Mouse (Mus musculus): ENCODE measurements around the gene Igdcc3. TPM values are rescaled to one million over a fixed set of nuclear protein-coding genes. Genes with fewer than 3 reads are reported as not detected.

Gene Igdcc3
- polyA plus RNA-seq, 1 experiment from 2014 or later, result 0.12 TPM

DNA sequence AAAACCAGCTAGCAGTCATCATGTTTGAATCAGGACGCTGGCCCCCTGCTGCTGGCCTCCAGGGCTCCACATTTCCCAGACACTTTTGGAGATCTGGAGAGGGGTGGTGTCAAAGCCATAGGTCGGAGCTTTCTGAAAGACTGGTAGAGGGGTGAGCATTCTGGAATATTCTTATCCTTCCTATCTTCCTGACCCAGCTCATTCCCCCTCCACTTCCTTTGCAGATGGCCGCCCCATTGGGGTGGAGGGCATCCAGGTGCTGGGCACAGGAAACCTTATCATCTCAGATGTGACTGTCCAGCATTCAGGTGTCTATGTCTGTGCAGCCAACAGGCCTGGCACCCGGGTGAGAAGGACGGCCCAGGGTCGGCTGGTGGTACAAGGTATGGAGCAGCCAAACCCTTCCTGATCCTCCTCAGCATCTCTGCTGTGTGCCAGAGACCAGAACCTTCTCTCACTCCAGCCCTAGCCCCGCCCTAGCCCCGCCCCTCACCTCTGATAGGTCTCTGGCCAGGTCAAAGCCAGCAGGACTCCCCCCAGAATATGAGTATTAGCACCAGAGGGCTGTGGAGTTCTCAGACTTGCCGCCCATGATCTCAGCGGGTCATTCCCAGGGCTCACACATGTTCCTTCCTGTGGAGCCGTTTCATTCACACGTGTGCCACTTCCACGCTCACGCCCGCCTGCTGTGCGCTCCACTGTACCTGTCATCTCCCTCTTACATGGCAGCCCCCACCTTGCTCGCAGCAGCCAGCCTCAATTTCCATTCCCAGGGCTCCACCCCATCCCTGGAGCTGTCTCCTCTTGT, 39.0 kb downstream of the Igdcc3 start:
- ATAC-seq, result no peak
- H3K36me3 ChIP-seq (ENCODE audit: control insufficient read depth, insufficient read depth, low read length), result no peaks in the 10 kb centered on the region
- no peaks in the 10 kb centered on the region for H3K9me3 ChIP-seq (ENCODE audit: control insufficient read depth, low read length)
- no peak overlapping the region for H3K4me3 ChIP-seq (ENCODE audit: low read length)
- no peak overlapping the region for H3K9ac ChIP-seq (ENCODE audit: low read depth, low read length)
- WGBS, result 45% methylated on average over 17 of the region's 17 CpGs
- peaks cover 20% of the 10 kb centered on the region for H3K4me1 ChIP-seq (ENCODE audit: control insufficient read depth, insufficient read depth, low read length)
- no peaks in the 10 kb centered on the region for H3K27me3 ChIP-seq (replicated peaks; ENCODE audit: control insufficient read depth, insufficient read depth, low read length)
- no peak overlapping the region for H3K4me2 ChIP-seq (ENCODE audit: low read depth, low read length)
- H3K27ac ChIP-seq (ENCODE audit: low read length), result no peak overlapping the region

DNA sequence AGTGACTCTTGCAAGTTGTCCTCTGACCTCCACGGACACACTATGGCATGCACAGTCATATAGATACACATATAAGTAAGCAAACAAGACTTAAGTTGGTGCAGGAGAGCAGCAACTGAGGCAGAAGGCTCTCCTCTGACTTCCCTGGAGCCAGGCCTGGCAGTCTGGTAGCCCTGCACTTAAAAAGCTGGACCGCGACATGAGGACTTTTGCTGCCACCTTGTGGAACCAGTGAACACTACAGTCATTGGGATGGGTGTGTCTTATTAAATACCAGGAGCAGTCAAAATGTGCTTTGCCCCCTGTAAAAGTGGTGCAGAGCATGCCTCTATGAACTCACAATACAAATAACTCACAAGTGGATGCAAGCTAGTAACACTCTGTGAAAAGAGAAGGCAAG, 47.6 kb downstream of the Igdcc3 start:
- ATAC-seq, result peak; percentile 26; the same call in 1 of the 2 replicates
- H3K4me1 ChIP-seq (ENCODE audit: control insufficient read depth, insufficient read depth, low read length), result peaks cover 12% of the 10 kb centered on the region
- H3K36me3 ChIP-seq (ENCODE audit: control insufficient read depth, insufficient read depth, low read length), result no peaks in the 10 kb centered on the region
- H3K27me3 ChIP-seq (replicated peaks; ENCODE audit: control insufficient read depth, insufficient read depth, low read length), result no peaks in the 10 kb centered on the region
- H3K9me3 ChIP-seq (ENCODE audit: control insufficient read depth, low read length), result no peaks in the 10 kb centered on the region
- no peak overlapping the region for H3K9ac ChIP-seq (ENCODE audit: low read depth, low read length)
- no peak overlapping the region for H3K4me3 ChIP-seq (ENCODE audit: low read length)
- H3K4me2 ChIP-seq (ENCODE audit: low read depth, low read length), result no peak overlapping the region
- H3K27ac ChIP-seq (ENCODE audit: low read length), result no peak overlapping the region
- WGBS, result 6% methylated on average over 3 of the region's 3 CpGs

DNA sequence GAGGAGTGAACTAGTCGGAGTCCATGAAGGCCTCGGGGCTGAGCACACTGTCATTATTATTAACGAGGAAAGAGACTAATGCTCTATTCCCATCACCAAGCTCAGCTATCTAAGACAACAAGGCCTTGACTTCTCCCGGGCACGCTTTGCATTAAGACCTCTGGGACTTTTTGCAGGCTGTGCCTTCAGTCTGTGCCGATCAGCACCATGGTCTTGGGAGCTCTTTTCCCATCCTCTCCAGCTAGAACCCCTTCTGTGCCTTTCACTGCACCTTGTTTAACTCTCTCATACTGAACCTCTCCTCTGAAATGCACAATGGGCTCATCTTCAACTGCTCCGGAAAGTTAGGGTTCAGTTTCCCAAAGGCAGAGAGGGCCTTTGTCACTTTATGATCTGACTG, 49.3 kb downstream of the Igdcc3 start:
- H3K9me3 ChIP-seq (ENCODE audit: control insufficient read depth, low read length), result no peaks in the 10 kb centered on the region
- ATAC-seq, result no peak
- peaks cover 17% of the 10 kb centered on the region for H3K4me1 ChIP-seq (ENCODE audit: control insufficient read depth, insufficient read depth, low read length)
- H3K9ac ChIP-seq (ENCODE audit: low read depth, low read length), result no peak overlapping the region
- no peak overlapping the region for H3K4me3 ChIP-seq (ENCODE audit: low read length)
- H3K27ac ChIP-seq (ENCODE audit: low read length), result no peak overlapping the region
- no peak overlapping the region for H3K4me2 ChIP-seq (ENCODE audit: low read depth, low read length)
- WGBS, result 63% methylated on average over 7 of the region's 7 CpGs
- H3K27me3 ChIP-seq (replicated peaks; ENCODE audit: control insufficient read depth, insufficient read depth, low read length), result no peaks in the 10 kb centered on the region
- H3K36me3 ChIP-seq (ENCODE audit: control insufficient read depth, insufficient read depth, low read length), result no peaks in the 10 kb centered on the region

DNA sequence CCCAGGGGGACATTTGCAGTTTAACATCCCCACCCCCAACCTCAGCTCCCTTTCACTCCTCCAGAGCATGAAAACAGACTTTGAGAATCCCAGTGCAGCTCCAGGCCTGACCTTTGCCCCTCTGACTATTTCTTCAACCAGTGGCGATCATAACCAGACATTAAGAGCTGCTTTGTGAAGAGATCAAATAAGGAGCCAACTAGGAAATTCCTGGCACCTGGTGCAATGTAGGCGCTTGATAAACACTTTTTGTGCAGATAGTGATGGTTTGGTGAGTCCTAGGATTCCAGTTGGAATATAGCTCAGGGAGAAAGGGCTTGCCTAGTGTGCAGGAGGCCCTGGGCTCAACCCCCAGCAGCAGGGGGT, 50.4 kb downstream of the Igdcc3 start:
- H3K9me3 ChIP-seq (ENCODE audit: control insufficient read depth, low read length), result no peaks in the 10 kb centered on the region
- ATAC-seq, result no peak
- no peak overlapping the region for H3K4me3 ChIP-seq (ENCODE audit: low read length)
- H3K27me3 ChIP-seq (replicated peaks; ENCODE audit: control insufficient read depth, insufficient read depth, low read length), result no peaks in the 10 kb centered on the region
- H3K27ac ChIP-seq (ENCODE audit: low read length), result peak overlapping the region; percentile 77
- H3K4me1 ChIP-seq (ENCODE audit: control insufficient read depth, insufficient read depth, low read length), result peaks cover 24% of the 10 kb centered on the region
- H3K36me3 ChIP-seq (ENCODE audit: control insufficient read depth, insufficient read depth, low read length), result no peaks in the 10 kb centered on the region
- 0 out of 2 replicates have a peak overlapping the region, but pooled peaks have one; percentile 17 for H3K4me2 ChIP-seq (ENCODE audit: low read depth, low read length)
- 31% methylated on average over 2 of the region's 2 CpGs for WGBS
- H3K9ac ChIP-seq (ENCODE audit: low read depth, low read length), result peak overlapping the region; percentile 26; the same call in 1 of the 2 replicates

DNA sequence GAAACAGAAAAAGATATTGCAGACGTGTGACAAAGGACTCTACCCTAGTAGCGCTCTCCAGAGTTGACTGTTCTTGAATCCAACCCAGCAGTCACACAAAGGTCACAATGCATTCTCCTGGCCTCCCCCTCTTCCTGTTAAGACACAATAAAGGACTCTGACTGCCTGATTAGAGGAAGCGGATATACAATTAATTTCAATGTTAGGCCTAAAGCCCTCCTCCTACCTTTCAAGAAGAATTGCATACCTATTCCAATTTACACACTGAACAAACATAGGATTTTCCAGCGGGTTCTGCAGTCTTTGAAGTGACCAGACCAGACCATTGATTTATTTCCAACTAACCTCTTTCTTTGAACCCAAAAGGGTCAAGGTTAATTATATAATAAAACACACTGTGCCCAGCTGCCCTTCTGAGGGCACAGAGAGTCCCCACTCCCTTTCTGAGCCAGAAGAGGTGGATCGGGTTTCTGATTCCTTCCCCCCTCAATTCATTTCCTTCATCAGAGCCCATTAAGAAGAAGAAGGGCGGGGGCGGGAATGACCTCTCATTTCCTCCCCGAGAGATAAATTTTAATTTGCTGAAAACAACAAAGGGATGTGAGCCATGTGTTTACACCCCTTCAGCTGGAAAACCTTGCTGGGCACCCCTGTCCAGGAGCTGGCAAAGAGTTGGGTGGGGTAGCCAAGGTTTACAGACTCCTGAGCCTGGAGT, 50.9 kb downstream of the Igdcc3 start:
- Histone ChIP-seq H3K4me3 (ENCODE audit: low read length) (no peak overlapping the region), H3K9ac (ENCODE audit: low read depth, low read length) (peak overlapping the region; percentile 26; the same call in 1 of the 2 replicates), H3K27ac (ENCODE audit: low read length) (peak overlapping the region; percentile 77), H3K9me3 (ENCODE audit: control insufficient read depth, low read length) (no peaks in the 10 kb centered on the region), H3K36me3 (ENCODE audit: control insufficient read depth, insufficient read depth, low read length) (no peaks in the 10 kb centered on the region), H3K4me2 (ENCODE audit: low read depth, low read length) (0 out of 2 replicates have a peak overlapping the region, but pooled peaks have one; percentile 17), H3K27me3 (replicated peaks; ENCODE audit: control insufficient read depth, insufficient read depth, low read length) (no peaks in the 10 kb centered on the region), H3K4me1 (ENCODE audit: control insufficient read depth, insufficient read depth, low read length) (peaks cover 24% of the 10 kb centered on the region)
- ATAC-seq, result peak; percentile 14; the same call in 1 of the 2 replicates
- WGBS, result 34% methylated on average over 8 of the region's 8 CpGs

DNA sequence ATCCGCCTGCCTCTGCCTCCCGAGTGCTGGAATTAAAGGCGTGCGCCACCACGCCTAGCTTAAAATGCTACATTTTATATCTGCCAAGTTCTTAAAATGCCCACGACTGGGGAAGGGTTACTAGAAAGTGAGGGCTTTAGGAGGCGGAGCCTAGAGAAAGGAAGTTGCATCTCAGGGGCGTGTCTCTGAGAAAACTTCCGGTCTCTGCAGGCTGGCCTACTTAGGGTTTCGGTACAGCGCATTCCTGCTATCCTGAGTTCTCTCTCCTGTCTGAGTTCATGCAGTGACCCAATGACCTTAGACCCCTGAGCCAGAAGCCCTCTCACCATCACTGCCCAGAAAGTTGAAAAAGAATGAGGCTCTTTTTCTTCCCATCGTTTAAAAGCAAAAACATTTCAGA, 52.2 kb downstream of the Igdcc3 start:
- Histone ChIP-seq H3K27ac (ENCODE audit: low read length) (no peak overlapping the region), H3K4me1 (ENCODE audit: control insufficient read depth, insufficient read depth, low read length) (peaks cover 24% of the 10 kb centered on the region), H3K9me3 (ENCODE audit: control insufficient read depth, low read length) (no peaks in the 10 kb centered on the region), H3K27me3 (replicated peaks; ENCODE audit: control insufficient read depth, insufficient read depth, low read length) (no peaks in the 10 kb centered on the region), H3K4me2 (ENCODE audit: low read depth, low read length) (no peak overlapping the region), H3K4me3 (ENCODE audit: low read length) (no peak overlapping the region), H3K9ac (ENCODE audit: low read depth, low read length) (no peak overlapping the region), H3K36me3 (ENCODE audit: control insufficient read depth, insufficient read depth, low read length) (no peaks in the 10 kb centered on the region)
- 71% methylated on average over 12 of the region's 12 CpGs for WGBS
- no peak for ATAC-seq

DNA sequence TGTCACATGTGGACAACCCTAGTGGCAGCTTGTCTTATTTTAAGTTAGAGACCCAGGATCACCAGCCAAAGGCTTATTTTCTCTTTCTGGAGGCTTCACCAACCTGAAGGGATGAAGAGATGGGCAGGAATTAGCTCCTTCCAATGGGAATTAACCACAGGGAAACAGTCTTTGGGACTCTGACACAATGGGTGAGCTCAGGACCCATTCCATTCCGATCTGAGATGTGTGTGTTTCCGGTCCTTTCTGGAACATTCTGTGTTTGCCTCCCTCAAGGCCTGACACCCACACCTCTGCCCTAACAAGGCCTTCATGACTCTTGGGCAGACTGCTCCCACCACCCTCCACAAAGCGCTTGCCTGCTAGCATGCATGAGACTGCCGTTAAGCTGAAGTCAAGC, 54.1 kb downstream of the Igdcc3 start, which contains the start of gene Parp16:
TSS of gene Parp16 (plus strand) at position 301 of the 400 bp plus-strand sequence.
- Histone ChIP-seq H3K4me2 (ENCODE audit: low read depth, low read length) (no peak within 1 kb of the TSS; the same call in 1 of the 2 replicates), H3K27me3 (replicated peaks; ENCODE audit: control insufficient read depth, insufficient read depth, low read length) (no peaks in the 10 kb centered on the region), H3K36me3 (ENCODE audit: control insufficient read depth, insufficient read depth, low read length) (no peaks in the 10 kb centered on the region), H3K4me3 (ENCODE audit: low read length) (no peak within 1 kb of the TSS), H3K27ac (ENCODE audit: low read length) (peak within 1 kb of the TSS; percentile 82), H3K9ac (ENCODE audit: low read depth, low read length) (peak within 1 kb of the TSS; percentile 42), H3K9me3 (ENCODE audit: control insufficient read depth, low read length) (no peaks in the 10 kb centered on the region), H3K4me1 (ENCODE audit: control insufficient read depth, insufficient read depth, low read length) (peaks cover 24% of the 10 kb centered on the region)
- WGBS, result 74% methylated on average over 4 of the region's 4 CpGs
- no peak for ATAC-seq

DNA sequence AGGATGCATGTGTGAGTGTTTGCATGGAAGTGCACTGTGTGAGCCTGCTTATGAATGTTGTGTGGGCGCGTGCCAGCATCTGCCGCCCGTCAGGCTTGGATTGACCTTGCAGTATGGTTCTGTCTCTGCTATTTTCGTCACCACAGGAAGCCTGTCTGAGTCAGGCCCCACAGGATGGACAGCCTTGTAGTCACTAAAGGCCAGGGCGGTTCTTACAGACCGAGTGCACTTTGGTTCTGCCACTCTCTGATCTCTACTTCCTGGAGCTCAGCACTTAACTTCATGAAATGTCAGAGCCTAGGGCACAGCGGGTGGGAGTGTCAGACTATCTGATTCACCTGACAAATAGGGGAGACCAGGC, 54.6 kb downstream of the Igdcc3 start:
- Histone ChIP-seq H3K4me3 (ENCODE audit: low read length) (no peak overlapping the region), H3K27ac (ENCODE audit: low read length) (peak overlapping the region; percentile 82), H3K9me3 (ENCODE audit: control insufficient read depth, low read length) (no peaks in the 10 kb centered on the region), H3K9ac (ENCODE audit: low read depth, low read length) (peak overlapping the region; percentile 42; the same call in 1 of the 2 replicates), H3K4me1 (ENCODE audit: control insufficient read depth, insufficient read depth, low read length) (peaks cover 24% of the 10 kb centered on the region), H3K27me3 (replicated peaks; ENCODE audit: control insufficient read depth, insufficient read depth, low read length) (no peaks in the 10 kb centered on the region), H3K4me2 (ENCODE audit: low read depth, low read length) (no peak overlapping the region), H3K36me3 (ENCODE audit: control insufficient read depth, insufficient read depth, low read length) (no peaks in the 10 kb centered on the region)
- peak; percentile 54 for ATAC-seq
- WGBS, result 23% methylated on average over 8 of the region's 8 CpGs

DNA sequence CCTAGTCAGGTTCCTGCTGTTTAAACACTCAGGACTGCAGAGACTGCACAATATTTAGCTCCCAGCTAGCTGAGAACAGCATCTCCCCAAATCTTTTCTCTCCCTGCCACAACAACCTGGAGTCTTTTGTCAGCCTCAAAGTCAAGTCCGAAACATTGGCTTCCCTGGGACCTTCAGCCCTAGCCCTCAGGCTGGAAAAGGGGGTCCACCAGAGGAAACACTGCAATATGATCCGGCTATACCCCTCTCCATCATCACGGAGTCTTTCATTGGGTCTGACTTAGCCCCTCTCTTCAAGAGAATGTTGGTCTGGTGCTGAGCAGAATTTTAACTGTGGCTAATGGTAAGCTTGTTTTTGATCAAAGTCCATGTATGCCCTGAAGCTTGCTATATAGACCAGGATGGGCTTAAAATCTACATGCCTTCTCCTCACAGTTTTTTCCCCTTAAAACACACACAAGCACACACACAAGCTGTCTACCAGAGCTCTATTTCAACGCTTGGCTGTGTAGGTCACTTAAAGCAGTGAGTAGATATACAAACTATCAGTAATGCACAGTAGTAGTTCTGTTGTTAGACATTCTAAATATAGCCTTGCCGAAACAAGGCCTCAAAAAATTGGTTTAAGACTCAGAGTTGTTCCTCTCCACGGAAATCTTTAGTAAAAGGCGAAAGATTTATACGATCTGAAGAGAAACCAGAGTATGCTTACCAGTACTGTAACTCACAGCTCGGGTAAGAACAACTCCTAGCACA, 55.2 kb downstream of the Igdcc3 start:
- 5% methylated on average over 9 of the region's 9 CpGs for WGBS
- H3K4me1 ChIP-seq (ENCODE audit: control insufficient read depth, insufficient read depth, low read length), result peaks cover 24% of the 10 kb centered on the region
- peak overlapping the region; percentile 82 for H3K27ac ChIP-seq (ENCODE audit: low read length)
- H3K27me3 ChIP-seq (replicated peaks; ENCODE audit: control insufficient read depth, insufficient read depth, low read length), result no peaks in the 10 kb centered on the region
- H3K36me3 ChIP-seq (ENCODE audit: control insufficient read depth, insufficient read depth, low read length), result no peaks in the 10 kb centered on the region
- peak overlapping the region; percentile 42 for H3K9ac ChIP-seq (ENCODE audit: low read depth, low read length)
- H3K4me2 ChIP-seq (ENCODE audit: low read depth, low read length), result no peak overlapping the region; the same call in 1 of the 2 replicates
- no peaks in the 10 kb centered on the region for H3K9me3 ChIP-seq (ENCODE audit: control insufficient read depth, low read length)
- H3K4me3 ChIP-seq (ENCODE audit: low read length), result no peak overlapping the region
- ATAC-seq, result peak; percentile 91

All from intestine, embryonic 16.5 days (tissue).